Mouse (Mus musculus) midbrain, embryonic 16.5 days (tissue): ENCODE data around the gene Olfr538. TPM values are rescaled to one million over a fixed set of nuclear protein-coding genes. Genes with fewer than 3 reads are reported as not detected.
"Not testable (repeated sequence)": the region's sequence is repeated elsewhere in the genome, so short reads cannot be mapped to it uniquely, and the experiment has no call there.

Source experiments
- ATAC-seq: fragments of 200-750 bp; cut with Nextera tagmentation; 2 replicates; pipeline ENCODE4 v1.8.0; 2017; ENCODE audit warnings: moderate TSS enrichment
- H3K27ac ChIP-seq: fragments of 300-500 bp; sonication (generic); 2 replicates; pipeline ENCODE4 v1.5.1; 2014; ENCODE audit warnings: mild to moderate bottlenecking, low read length, mixed read lengths
- H3K27me3 ChIP-seq: fragments of 300-500 bp; sonication (generic); 2 replicates; pipeline ENCODE4 v1.6.1; 2014; ENCODE audit warnings: low read depth, low read length, mixed read lengths; ENCODE audit not compliant: control insufficient read depth, insufficient read depth
- H3K36me3 ChIP-seq: fragments of 300-500 bp; sonication (generic); 2 replicates; pipeline ENCODE4 v1.6.1; 2014; ENCODE audit warnings: mild to moderate bottlenecking, low read length, moderate library complexity, mixed read lengths; ENCODE audit not compliant: control insufficient read depth, insufficient read depth
- H3K4me1 ChIP-seq: fragments of 300-500 bp; sonication (generic); 2 replicates; pipeline ENCODE4 v1.6.1; 2014; ENCODE audit warnings: mild to moderate bottlenecking, low read length, mixed read lengths; ENCODE audit not compliant: control insufficient read depth, insufficient read depth
- H3K4me2 ChIP-seq: fragments of 300-500 bp; sonication (generic); 2 replicates; pipeline ENCODE4 v1.6.1; 2014; ENCODE audit warnings: mild to moderate bottlenecking, low read length, mixed read lengths
- H3K4me3 ChIP-seq: fragments of 300-500 bp; sonication (generic); 2 replicates; pipeline ENCODE4 v1.5.1; 2014; ENCODE audit warnings: low read depth, mild to moderate bottlenecking, low read length, moderate library complexity, mixed read lengths
- H3K9ac ChIP-seq: fragments of 300-500 bp; sonication (generic); 2 replicates; pipeline ENCODE4 v1.6.1; 2014; ENCODE audit warnings: low read depth, low read length, mixed read lengths
- H3K9me3 ChIP-seq: fragments of 300-500 bp; sonication (generic); replicated peaks from 2 replicates; pipeline ENCODE4 v1.6.1; 2014; ENCODE audit warnings: mild to moderate bottlenecking, low read length, mixed read lengths; ENCODE audit not compliant: control insufficient read depth, poor library complexity, severe bottlenecking
- WGBS: fragments of 180-500 bp; shearing (Covaris S2); extraction: QIAGEN DNeasy Blood & Tissue Kit; methylation state at CpG from one replicate; pipeline ENCODE4 v1.1.7; 2014; 5-methylcytosine and 5-hydroxymethylcytosine counted together
- polyA plus RNA-seq: library from polyadenylated mRNA; unstranded; fragments of >200 nt; fragmentation: Nextera tagmentation; extraction: Ambion mirVana; gene quantifications from 2 replicates; pipeline ENCODE4 v1.2.1, GENCODE M21; 2015

Olfr538 gene
- polyA plus RNA-seq = not detected in 2 replicates

DNA sequence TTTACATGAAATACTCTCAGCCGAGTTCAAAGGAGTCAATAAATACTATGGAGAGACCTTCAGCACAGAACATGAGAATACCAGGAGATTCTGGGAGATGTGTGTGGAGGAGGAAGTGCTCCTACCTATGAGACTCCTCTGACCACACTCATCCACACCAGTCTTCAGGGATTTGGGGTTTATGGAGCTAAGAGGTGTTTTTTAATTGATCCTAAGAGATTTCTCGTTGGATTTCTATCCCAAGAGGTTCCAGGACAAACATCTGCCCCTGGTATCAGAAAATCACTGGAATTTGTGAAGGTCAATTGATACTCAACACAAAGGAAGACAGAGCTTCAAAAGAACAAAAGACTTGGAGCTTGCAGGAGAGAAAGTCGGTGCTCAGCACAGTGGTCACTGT, at the start of gene Olfr538:
Gene Olfr538 (plus strand): TSS at position 301 of the 400 bp plus-strand sequence.
- H3K4me3 ChIP-seq = no peak within 1 kb of the TSS
- no peaks in the 10 kb centered on the region for H3K9me3 ChIP-seq
- ATAC-seq = no peak
- H3K4me2 ChIP-seq = no peak within 1 kb of the TSS
- no peak within 1 kb of the TSS for H3K27ac ChIP-seq
- no peaks in the 10 kb centered on the region for H3K27me3 ChIP-seq
- no peak within 1 kb of the TSS for H3K9ac ChIP-seq
- H3K4me1 ChIP-seq = no peaks in the 10 kb centered on the region
- H3K36me3 ChIP-seq = no peaks in the 10 kb centered on the region
- 52% methylated on average over 3 of the region's 3 CpGs for WGBS

DNA sequence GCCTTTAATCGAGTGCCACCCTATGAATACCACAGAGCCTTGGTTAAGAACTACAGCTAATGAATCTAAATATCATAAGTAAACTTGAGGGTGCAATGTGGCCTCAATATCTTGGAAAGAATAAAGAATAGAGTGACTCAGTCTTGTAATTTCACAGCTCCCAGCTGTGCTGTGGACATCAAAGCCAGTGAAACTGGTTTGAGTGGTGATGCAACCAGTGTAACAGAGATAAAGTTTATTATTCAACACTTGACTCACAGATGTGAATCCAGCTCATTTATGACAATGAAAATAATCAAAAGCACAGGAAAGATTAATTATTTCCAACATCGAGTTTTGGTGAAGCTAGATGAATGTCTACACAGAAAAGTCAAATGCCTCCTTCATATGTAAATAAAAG, 27.9 kb upstream of the Olfr538 start:
- Histone ChIP-seq H3K9ac (no peak overlapping the region), H3K4me3 (no peak overlapping the region), H3K4me1 (no peaks in the 10 kb centered on the region), H3K36me3 (no peaks in the 10 kb centered on the region), H3K27ac (no peak overlapping the region), H3K4me2 (no peak overlapping the region), H3K27me3 (no peaks in the 10 kb centered on the region), H3K9me3 (no peaks in the 10 kb centered on the region)
- WGBS = 76% methylated on average over 2 of the region's 2 CpGs
- ATAC-seq = no peak

DNA sequence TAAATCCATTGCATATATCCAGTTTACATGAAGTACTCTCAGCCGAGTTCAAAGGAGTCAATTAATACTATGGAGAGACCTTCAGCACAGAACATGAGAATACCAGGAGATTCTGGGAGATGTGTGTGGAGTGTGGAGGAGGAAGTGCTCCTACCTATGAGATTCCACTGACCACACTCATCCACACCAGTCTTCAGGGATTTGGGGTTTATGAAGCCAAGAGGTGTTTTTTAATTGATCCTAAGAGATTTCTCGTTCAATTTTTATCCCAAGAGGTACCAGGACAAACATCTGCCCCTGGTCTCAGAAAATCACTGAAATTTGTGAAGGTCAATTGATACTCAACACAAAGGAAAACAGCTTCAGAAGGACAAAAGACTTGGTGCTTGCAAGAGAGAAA, 33.3 kb downstream of the Olfr538 start, which contains the start of gene Olfr46:
Gene Olfr46 (plus strand): TSS at position 301 of the 400 bp plus-strand sequence.
- not testable (repeated sequence) for H3K27me3 ChIP-seq, H3K27ac ChIP-seq

More for the DNA sequence above, 33.3 kb downstream of the Olfr538 start, which contains the start of gene Olfr46:
- H3K4me1 ChIP-seq, H3K4me3 ChIP-seq, H3K4me2 ChIP-seq, H3K9me3 ChIP-seq, ATAC-seq, H3K9ac ChIP-seq, H3K36me3 ChIP-seq: not testable (repeated sequence)
- 77% methylated on average over 2 of the region's 2 CpGs for WGBS

Other genes with a start within 250 kb of the Olfr538 start
- gene Olfr525, start 247.0 kb upstream of the Olfr538 start, polyA plus RNA-seq = not detected in 2 replicates
- not detected in 2 replicates for gene Olfr527, start 233.9 kb upstream of the Olfr538 start, polyA plus RNA-seq
- gene Olfr60, start 206.2 kb upstream of the Olfr538 start, polyA plus RNA-seq = not detected in 2 replicates
- gene Olfr530, start 191.6 kb upstream of the Olfr538 start, polyA plus RNA-seq = not detected in 2 replicates
- not detected in 2 replicates for gene Olfr531, start 165.0 kb upstream of the Olfr538 start, polyA plus RNA-seq
- gene Olfr532, start 146.2 kb upstream of the Olfr538 start, polyA plus RNA-seq = not detected in 2 replicates
- gene Olfr533, start 104.5 kb upstream of the Olfr538 start, polyA plus RNA-seq = not detected in 2 replicates
- gene Olfr535, start 83.7 kb upstream of the Olfr538 start, polyA plus RNA-seq = not detected in 2 replicates
- not detected in 2 replicates for gene Olfr536, start 60.5 kb upstream of the Olfr538 start, polyA plus RNA-seq
- gene Olfr46, start 33.4 kb downstream of the Olfr538 start, polyA plus RNA-seq = 0.03 TPM in 1 of 2 replicates, not detected in the other
- gene Olfr61, start 61.1 kb downstream of the Olfr538 start, polyA plus RNA-seq = not detected in 2 replicates
- gene Olfr53, start 78.6 kb downstream of the Olfr538 start, polyA plus RNA-seq = not detected in 2 replicates
- 0.03 TPM in 1 of 2 replicates, not detected in the other for gene Olfr539, start 92.0 kb downstream of the Olfr538 start, polyA plus RNA-seq
- not detected in 2 replicates for gene Olfr45, start 114.1 kb downstream of the Olfr538 start, polyA plus RNA-seq
- gene Olfr541, start 129.4 kb downstream of the Olfr538 start, polyA plus RNA-seq = not detected in 2 replicates
- not detected in 2 replicates for gene Cyp2e1, start 195.9 kb downstream of the Olfr538 start, polyA plus RNA-seq
- 0.34 and 0.36 TPM in 2 replicates for gene Syce1, start 220.0 kb downstream of the Olfr538 start, polyA plus RNA-seq